ENCODE assay signal across 9 mouse cellular contexts in the genomic region with DNA sequence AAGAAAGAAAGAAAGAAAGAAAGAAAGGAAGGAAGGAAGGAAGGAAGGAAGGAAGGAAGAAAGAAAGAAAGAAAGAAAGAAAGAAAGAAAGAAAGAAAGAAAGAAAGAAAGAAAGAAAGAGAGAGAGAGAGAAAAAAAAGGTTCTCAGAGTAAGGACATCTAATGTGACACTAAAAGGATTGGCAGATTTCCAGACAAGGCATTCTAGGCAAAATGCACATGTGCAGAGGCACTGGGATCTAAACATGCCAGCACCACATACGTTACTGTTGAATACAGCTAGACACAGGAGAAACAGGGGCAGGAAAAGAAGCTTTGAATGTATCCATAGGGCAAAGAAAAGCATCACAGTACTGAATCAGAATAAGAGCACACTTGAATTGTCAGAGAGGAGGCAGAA. TPM values are rescaled to one million over a fixed set of nuclear protein-coding genes. Genes with fewer than 3 reads are reported as not detected.
"Had no signal": no experiment of that assay in that cellular context is flagged by ENCODE, and none has a peak within 500 bp of the region (broad histone marks: within the 10 kb centered on the region; RNA-seq: fewer than 3 reads in every experiment).

No protein-coding gene starts in this region.

RNA-seq across cellular contexts. Expression of gene Adora1, which starts 14.4 kb away (rescaled TPM):
- polyA plus RNA-seq: macrophage had no signal

RNA-seq across cellular contexts. Expression of gene Myog, which starts 40.1 kb away (rescaled TPM):
- polyA plus RNA-seq: liver, adult 2 months; liver, postnatal 0 days; lung, postnatal 0 days; macrophage; midbrain, embryonic 11.5 days; midbrain, embryonic 13.5 days; midbrain, embryonic 14.5 days; midbrain, postnatal 0 days had no signal

RNA-seq across cellular contexts. Expression of gene Mybph, which starts 56.4 kb away (rescaled TPM):
- polyA plus RNA-seq: liver, adult 2 months; liver, postnatal 0 days; macrophage; midbrain, embryonic 12.5 days; midbrain, postnatal 0 days had no signal
